Mouse (Mus musculus): Measurements from ENCODE around the gene Kifc3.

Gene Kifc3

GRCm38 (mm10) chr8:95136218-95136617 lies 66.4 kb downstream of the Kifc3 start:
- in situ Hi-C loops (cut with MboI) = no loop called here

GRCm38 (mm10) chr8:95135242-95135641 lies 67.4 kb downstream of the Kifc3 start:
- in situ Hi-C loops (cut with MboI) = no loop called here

GRCm38 (mm10) chr8:95134186-95134585 lies 68.4 kb downstream of the Kifc3 start:
- in situ Hi-C loops (cut with MboI) = no loop called here

GRCm38 (mm10) chr8:95131983-95132382 lies 70.6 kb downstream of the Kifc3 start:
- in situ Hi-C loops (cut with MboI) = no loop called here

- in situ Hi-C loops (cut with MboI) = no loop called here
Measured at GRCm38 (mm10) chr8:95130966-95131537, 71.6 kb downstream of the Kifc3 start.

GRCm38 (mm10) chr8:95128750-95129260 lies 73.8 kb downstream of the Kifc3 start:
- in situ Hi-C loops (cut with MboI) = no loop called here

- in situ Hi-C loops (cut with MboI) = no loop called here
Measured at GRCm38 (mm10) chr8:95127658-95128057, 75.0 kb downstream of the Kifc3 start.

- in situ Hi-C loops (cut with MboI) = no loop called here
Measured at GRCm38 (mm10) chr8:95126497-95126896, 76.1 kb downstream of the Kifc3 start.

- in situ Hi-C loops (cut with MboI) = no loop called here
Measured at GRCm38 (mm10) chr8:95123455-95123854, 79.2 kb downstream of the Kifc3 start.

- in situ Hi-C loops (cut with MboI) = no loop called here
Measured at GRCm38 (mm10) chr8:95113750-95114149, 88.9 kb downstream of the Kifc3 start.

GRCm38 (mm10) chr8:95113108-95113507 lies 89.5 kb downstream of the Kifc3 start:
- in situ Hi-C loops (cut with MboI) = no loop called here

- in situ Hi-C loops (cut with MboI) = no loop called here
Measured at GRCm38 (mm10) chr8:95112594-95112993, 90.0 kb downstream of the Kifc3 start.

GRCm38 (mm10) chr8:95107306-95107705 lies 95.3 kb downstream of the Kifc3 start:
- in situ Hi-C loops (cut with MboI) = no loop called here

GRCm38 (mm10) chr8:95101972-95102371 lies 100.6 kb downstream of the Kifc3 start:
- in situ Hi-C loops (cut with MboI) = no loop called here

- in situ Hi-C loops (cut with MboI) = no loop called here
Measured at GRCm38 (mm10) chr8:95099009-95099408, 103.6 kb downstream of the Kifc3 start.

- in situ Hi-C loops (cut with MboI) = no loop called here
Measured at GRCm38 (mm10) chr8:95093574-95093973, 109.0 kb downstream of the Kifc3 start.

- in situ Hi-C loops (cut with MboI) = loop anchor here (10.0 kb wide), 1 partner anchor 249 kb away; the partner anchor contains the start of genes Usb1 and Zfp319
Measured at GRCm38 (mm10) chr8:95085432-95086141, 117.0 kb downstream of the Kifc3 start.

GRCm38 (mm10) chr8:95084744-95085431 lies 117.7 kb downstream of the Kifc3 start:
- in situ Hi-C loops (cut with MboI) = loop anchor here (10.0 kb wide), 1 partner anchor 250 kb away; the partner anchor contains the start of genes Usb1 and Zfp319

GRCm38 (mm10) chr8:95084261-95084660 lies 118.4 kb downstream of the Kifc3 start:
- in situ Hi-C loops (cut with MboI) = loop anchor here (10.0 kb wide), 1 partner anchor 251 kb away; the partner anchor contains the start of genes Usb1 and Zfp319

GRCm38 (mm10) chr8:95081650-95082049 lies 121.0 kb downstream of the Kifc3 start:
- in situ Hi-C loops (cut with MboI) = loop anchor here (10.0 kb wide), 1 partner anchor 253 kb away; the partner anchor contains the start of genes Usb1 and Zfp319

- in situ Hi-C loops (cut with MboI) = loop anchor here (10.0 kb wide), 1 partner anchor 254 kb away; the partner anchor contains the start of genes Usb1 and Zfp319
Measured at GRCm38 (mm10) chr8:95080381-95081341, 122.0 kb downstream of the Kifc3 start, which contains the start of gene Katnb1. TSS of gene Katnb1 (plus strand) at chr8:95081186.
